Mouse (Mus musculus) neural tube, embryonic 15.5 days (tissue): ENCODE measurements around the gene Sec24d. TPM values are rescaled to one million over a fixed set of nuclear protein-coding genes. Genes with fewer than 3 reads are reported as not detected.

Experiments used
- ATAC-seq: fragments of 200-750 bp; cut with Nextera tagmentation; 2 replicates; pipeline ENCODE4 v1.8.0; 2017; ENCODE audit warnings: mild to moderate bottlenecking, moderate TSS enrichment, moderate library complexity; ENCODE audit not compliant: low FRiP score
- H3K27ac ChIP-seq: fragments of 300-500 bp; sonication (generic); replicated peaks from 2 replicates; pipeline ENCODE4 v1.5.1; 2015; ENCODE audit warnings: mild to moderate bottlenecking, inconsistent platforms
- H3K27me3 ChIP-seq: fragments of 300-500 bp; sonication (generic); replicated peaks from 2 replicates; pipeline ENCODE4 v1.6.1; 2015; ENCODE audit warnings: inconsistent platforms
- H3K36me3 ChIP-seq: fragments of 300-500 bp; sonication (generic); 2 replicates; pipeline ENCODE4 v1.6.1; 2015; ENCODE audit warnings: inconsistent platforms
- H3K4me1 ChIP-seq: fragments of 300-500 bp; sonication (generic); 2 replicates; pipeline ENCODE4 v1.6.1; 2015; ENCODE audit warnings: inconsistent platforms
- H3K4me2 ChIP-seq: fragments of 300-500 bp; sonication (generic); 2 replicates; pipeline ENCODE4 v1.6.1; 2015; ENCODE audit warnings: inconsistent platforms, mild to moderate bottlenecking, moderate library complexity
- H3K4me3 ChIP-seq: fragments of 300-500 bp; sonication (generic); replicated peaks from 2 replicates; pipeline ENCODE4 v1.5.1; 2015; ENCODE audit warnings: mild to moderate bottlenecking, inconsistent platforms
- H3K9ac ChIP-seq: fragments of 300-500 bp; sonication (generic); replicated peaks from 2 replicates; pipeline ENCODE4 v1.6.1; 2015; ENCODE audit warnings: mild to moderate bottlenecking, inconsistent platforms
- H3K9me3 ChIP-seq: fragments of 300-500 bp; sonication (generic); replicated peaks from 2 replicates; pipeline ENCODE4 v1.6.1; 2016; ENCODE audit warnings: inconsistent platforms
- WGBS: fragments of 180-500 bp; shearing (Covaris S2); methylation state at CpG from one replicate; pipeline ENCODE4 v1.1.7; 2015; ENCODE audit warnings: mixed read lengths; 5-methylcytosine and 5-hydroxymethylcytosine counted together
- polyA plus RNA-seq: library from polyadenylated mRNA; unstranded; fragments of >200 nt; fragmentation: Nextera tagmentation; extraction: Ambion mirVana; gene quantifications from 2 replicates; pipeline ENCODE4 v1.2.1, GENCODE M21; 2015

The Sec24d gene
- polyA plus RNA-seq, 1 experiment from 2014 or later: 18.3 TPM

DNA sequence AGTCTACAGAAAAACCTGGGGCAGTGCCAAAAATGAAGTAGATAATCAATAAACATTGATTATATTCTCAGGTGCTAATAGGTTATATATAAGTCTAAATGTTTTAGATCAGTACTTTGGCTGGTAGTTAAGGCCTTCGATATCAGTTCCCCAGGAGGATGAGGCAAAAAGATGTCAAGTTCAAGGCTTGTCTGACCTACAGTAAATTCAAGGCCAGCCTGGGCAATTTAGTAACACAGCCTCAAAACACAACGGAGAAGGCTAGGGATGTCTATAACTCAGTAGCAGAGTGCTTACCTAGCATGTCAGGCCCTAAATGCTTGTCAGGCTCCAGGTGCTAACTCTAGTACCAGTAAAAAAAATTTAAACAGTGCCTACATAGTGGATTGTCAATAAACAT is 34.3 kb downstream of the Sec24d start:
- H3K27ac ChIP-seq: no peak overlapping the region
- no peaks in the 10 kb centered on the region for H3K4me1 ChIP-seq
- no peaks in the 10 kb centered on the region for H3K27me3 ChIP-seq
- no peak for ATAC-seq
- no peak overlapping the region for H3K4me2 ChIP-seq
- 88% methylated on average over 2 of the region's 2 CpGs for WGBS
- no peak overlapping the region for H3K4me3 ChIP-seq
- H3K9ac ChIP-seq: no peak overlapping the region
- no peaks in the 10 kb centered on the region for H3K9me3 ChIP-seq
- peaks cover 5% of the 10 kb centered on the region for H3K36me3 ChIP-seq

DNA sequence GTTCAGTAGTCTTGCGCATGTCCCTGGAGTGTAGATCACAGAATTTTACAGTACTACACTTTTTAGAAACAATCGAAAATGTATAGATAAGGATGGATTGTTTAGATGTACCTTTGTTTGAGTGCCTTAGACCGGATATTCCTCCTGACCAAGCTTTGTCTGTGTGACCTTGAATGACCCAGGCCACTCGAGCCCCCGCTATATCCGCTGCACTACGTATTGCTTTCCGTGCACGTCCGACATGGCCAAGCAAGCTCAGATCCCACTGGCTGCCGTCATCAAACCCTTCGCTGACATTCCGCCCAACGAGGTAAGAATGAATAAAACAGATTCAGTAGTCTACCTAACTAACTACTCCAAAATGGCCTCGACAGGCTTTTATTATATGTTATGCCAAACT is 38.4 kb downstream of the Sec24d start:
- Histone ChIP-seq H3K27ac (no peak overlapping the region), H3K4me1 (no peaks in the 10 kb centered on the region), H3K36me3 (peaks cover 5% of the 10 kb centered on the region), H3K4me2 (no peak overlapping the region), H3K4me3 (no peak overlapping the region), H3K27me3 (no peaks in the 10 kb centered on the region), H3K9me3 (no peaks in the 10 kb centered on the region), H3K9ac (no peak overlapping the region)
- ATAC-seq: no peak
- 95% methylated on average over 15 of the region's 15 CpGs for WGBS

DNA sequence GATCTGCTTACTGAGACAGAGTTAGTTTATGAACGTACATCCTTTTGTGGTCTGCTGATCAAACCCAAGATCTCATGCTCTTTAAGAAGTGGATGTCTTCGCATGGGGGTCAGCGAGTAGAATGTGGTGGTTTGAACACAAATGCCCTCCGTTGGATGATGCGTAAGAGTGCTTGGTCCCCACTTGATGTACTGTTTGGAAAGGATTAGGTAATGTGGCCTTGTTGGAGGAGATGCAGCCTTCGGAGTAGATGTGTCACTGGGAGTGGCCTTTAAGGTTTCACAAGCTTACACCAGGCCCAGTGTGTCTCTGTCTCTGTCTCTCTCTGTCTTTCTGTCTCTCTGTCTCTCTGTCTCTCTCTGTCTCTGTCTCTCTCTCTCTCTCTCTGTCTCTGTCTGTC is 40.2 kb downstream of the Sec24d start:
- 98% methylated on average over 6 of the region's 6 CpGs for WGBS
- Histone ChIP-seq H3K27ac (no peak overlapping the region), H3K36me3 (peaks cover 2% of the 10 kb centered on the region), H3K9me3 (no peaks in the 10 kb centered on the region), H3K4me2 (no peak overlapping the region), H3K9ac (no peak overlapping the region), H3K27me3 (no peaks in the 10 kb centered on the region), H3K4me3 (no peak overlapping the region), H3K4me1 (no peaks in the 10 kb centered on the region)
- no peak for ATAC-seq

DNA sequence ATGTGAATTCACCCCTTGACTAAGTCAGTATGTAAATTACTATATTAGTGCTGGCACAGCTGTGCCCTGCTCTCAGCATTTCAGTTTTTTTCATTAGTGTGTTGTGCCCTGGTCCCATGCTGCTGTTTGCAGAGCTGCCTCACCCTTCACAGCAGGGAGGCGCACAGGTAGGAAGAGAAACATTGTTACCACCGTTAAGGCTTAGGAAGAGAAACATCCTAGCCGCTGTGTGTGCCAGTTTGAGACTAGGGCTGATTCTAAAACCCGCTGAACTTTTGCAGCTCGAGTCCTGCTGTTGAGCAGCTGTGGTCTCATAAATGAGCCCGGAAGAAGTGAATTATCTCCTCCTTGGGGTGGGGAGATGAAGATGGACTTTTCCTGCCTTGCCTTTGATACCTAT is 41.9 kb downstream of the Sec24d start:
- Histone ChIP-seq H3K4me3 (no peak overlapping the region), H3K27me3 (no peaks in the 10 kb centered on the region), H3K36me3 (no peaks in the 10 kb centered on the region), H3K4me2 (no peak overlapping the region), H3K9ac (no peak overlapping the region), H3K27ac (no peak overlapping the region), H3K9me3 (no peaks in the 10 kb centered on the region), H3K4me1 (no peaks in the 10 kb centered on the region)
- no peak for ATAC-seq
- WGBS: 69% methylated on average over 6 of the region's 6 CpGs

DNA sequence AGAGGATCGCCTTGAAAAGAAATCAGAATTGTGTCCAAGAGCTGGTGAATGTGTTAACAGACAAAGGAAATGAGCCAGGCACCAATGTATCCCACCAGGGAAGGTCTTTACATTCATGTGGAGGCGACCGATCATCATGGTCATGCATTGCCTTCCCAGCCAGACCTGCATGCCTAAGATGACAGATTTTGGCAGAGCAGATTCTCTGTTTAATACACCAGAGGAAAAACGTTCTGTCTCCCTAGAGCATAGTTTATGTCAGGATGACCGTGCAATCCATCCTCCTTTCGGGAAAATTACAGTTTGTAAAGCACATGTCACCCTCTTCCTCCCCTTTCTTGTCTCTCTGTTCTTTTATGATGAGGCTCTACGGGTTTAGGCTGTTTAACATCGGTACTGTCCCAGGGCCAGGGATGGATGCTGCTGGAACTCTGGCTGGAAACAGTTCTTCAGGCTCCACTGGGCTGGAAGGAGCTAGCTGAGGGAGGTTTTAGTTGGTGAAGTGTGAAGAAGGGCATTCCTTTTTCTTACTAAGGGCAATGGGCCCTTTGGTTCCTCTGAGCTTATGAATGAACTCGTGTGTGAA is 45.3 kb downstream of the Sec24d start:
- no peaks in the 10 kb centered on the region for H3K36me3 ChIP-seq
- no peaks in the 10 kb centered on the region for H3K27me3 ChIP-seq
- no peak overlapping the region for H3K27ac ChIP-seq
- H3K4me3 ChIP-seq: no peak overlapping the region
- H3K9ac ChIP-seq: no peak overlapping the region
- no peaks in the 10 kb centered on the region for H3K9me3 ChIP-seq
- WGBS: 71% methylated on average over 9 of the region's 9 CpGs
- H3K4me1 ChIP-seq: no peaks in the 10 kb centered on the region
- no peak overlapping the region for H3K4me2 ChIP-seq
- ATAC-seq: no peak

DNA sequence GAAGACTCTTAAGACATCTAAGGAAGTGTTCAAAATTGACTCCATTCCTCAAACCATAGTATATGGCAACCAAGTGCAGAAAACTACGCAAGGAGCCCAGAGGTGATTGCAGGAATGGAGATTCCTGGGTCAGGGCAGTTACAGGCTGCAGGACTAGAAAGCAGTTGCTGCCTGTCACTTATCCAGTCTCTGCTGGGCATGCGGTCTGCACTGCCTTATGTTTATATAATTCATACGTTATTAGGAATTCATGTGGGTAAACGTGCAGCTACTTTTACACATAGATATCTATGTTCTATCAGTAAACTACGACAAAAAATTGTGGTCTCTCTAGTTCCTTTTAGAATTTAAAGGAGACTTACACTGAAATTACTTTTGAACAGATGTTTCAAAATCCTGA is 46.2 kb downstream of the Sec24d start:
- H3K9me3 ChIP-seq: no peaks in the 10 kb centered on the region
- no peak overlapping the region for H3K9ac ChIP-seq
- no peak overlapping the region for H3K4me3 ChIP-seq
- no peaks in the 10 kb centered on the region for H3K4me1 ChIP-seq
- no peaks in the 10 kb centered on the region for H3K27me3 ChIP-seq
- H3K4me2 ChIP-seq: no peak overlapping the region
- ATAC-seq: no peak
- no peaks in the 10 kb centered on the region for H3K36me3 ChIP-seq
- no peak overlapping the region for H3K27ac ChIP-seq
- 89% methylated on average over 5 of the region's 5 CpGs for WGBS

DNA sequence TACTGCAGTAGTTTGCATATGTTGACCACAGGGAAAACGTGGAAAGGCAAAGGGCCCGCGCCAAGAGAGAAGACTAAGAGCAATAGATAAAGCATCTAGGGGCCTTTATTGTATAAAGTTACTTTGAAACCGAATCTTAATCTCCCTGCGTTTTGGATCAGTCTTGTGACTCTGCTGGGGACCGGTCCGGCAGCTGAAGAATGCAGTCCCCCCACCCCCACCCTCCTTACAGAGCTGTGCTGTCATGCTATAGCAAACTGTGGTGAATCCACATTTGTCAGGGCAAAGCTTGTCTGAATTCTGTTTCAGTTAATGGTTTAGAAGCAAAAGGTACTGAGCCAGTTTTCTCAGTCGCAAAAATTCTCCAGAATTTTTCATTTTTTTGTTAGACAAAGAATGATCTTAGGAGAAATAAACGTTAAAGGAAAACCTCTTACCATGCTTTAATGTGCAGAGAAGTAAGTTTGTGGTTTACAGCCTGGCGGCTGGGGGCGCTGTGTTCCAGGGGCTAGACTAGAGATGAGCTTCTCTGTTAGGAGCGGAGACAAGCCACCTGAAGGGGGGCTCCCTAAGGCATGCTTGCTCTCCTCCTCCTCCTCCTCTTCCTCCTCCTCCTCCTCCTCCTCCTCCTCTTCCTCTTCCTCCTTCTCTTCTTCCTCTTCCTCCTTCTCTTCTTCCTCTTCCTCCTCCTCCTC is 46.8 kb downstream of the Sec24d start:
- Histone ChIP-seq H3K27me3 (no peaks in the 10 kb centered on the region), H3K36me3 (no peaks in the 10 kb centered on the region), H3K4me2 (no peak overlapping the region), H3K9me3 (no peaks in the 10 kb centered on the region), H3K9ac (no peak overlapping the region), H3K4me3 (no peak overlapping the region), H3K4me1 (no peaks in the 10 kb centered on the region), H3K27ac (no peak overlapping the region)
- 38% methylated on average over 12 of the region's 12 CpGs for WGBS
- no peak for ATAC-seq

DNA sequence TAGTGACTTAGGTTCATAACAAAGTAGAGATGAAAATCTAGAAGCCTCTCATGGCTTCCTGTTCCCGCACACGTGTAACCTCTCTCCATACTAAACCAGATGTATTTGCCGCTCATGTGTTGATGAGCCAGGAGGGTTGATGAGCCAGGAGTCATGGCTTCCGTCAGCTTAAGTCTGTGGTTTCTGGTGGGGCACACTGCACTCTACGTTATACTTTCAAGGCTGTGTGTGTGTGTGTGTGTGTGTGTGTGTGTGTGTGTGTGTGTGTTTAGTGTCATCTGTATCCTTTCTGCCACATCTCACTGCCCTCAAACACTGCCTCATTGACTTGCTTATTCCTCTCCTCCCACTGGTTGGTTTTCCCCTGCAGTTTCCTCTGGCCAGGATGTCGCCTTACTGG is 48.8 kb downstream of the Sec24d start:
- 85% methylated on average over 6 of the region's 6 CpGs for WGBS
- no peak overlapping the region for H3K4me2 ChIP-seq

DNA sequence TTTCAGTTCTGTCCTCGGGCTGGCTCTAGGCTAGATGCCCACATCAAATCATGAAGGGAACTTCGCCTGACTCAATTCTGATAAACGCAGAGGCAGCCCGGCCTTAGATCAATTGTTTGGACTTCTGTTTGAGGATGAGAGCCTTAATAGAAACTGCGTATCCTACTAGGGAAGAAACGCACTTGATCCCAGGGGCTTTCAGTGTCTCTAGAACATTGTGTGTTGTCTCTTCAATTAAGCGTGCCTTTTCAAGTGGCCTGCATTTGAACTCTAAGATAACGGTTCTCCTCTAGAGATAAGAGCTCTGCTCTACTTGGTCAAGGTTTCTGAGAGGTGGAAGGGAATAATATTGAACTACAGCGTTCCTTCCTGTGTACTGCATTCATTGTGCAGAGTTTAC is 49.8 kb downstream of the Sec24d start:
- Histone ChIP-seq H3K4me2 (no peak overlapping the region), H3K9ac (no peak overlapping the region), H3K9me3 (no peaks in the 10 kb centered on the region), H3K27ac (no peak overlapping the region), H3K36me3 (no peaks in the 10 kb centered on the region), H3K4me3 (no peak overlapping the region), H3K4me1 (no peaks in the 10 kb centered on the region), H3K27me3 (no peaks in the 10 kb centered on the region)
- ATAC-seq: no peak
- WGBS: 87% methylated on average over 9 of the region's 9 CpGs

More for the DNA sequence above, 48.8 kb downstream of the Sec24d start:
- no peak for ATAC-seq
- no peaks in the 10 kb centered on the region for H3K9me3 ChIP-seq
- no peak overlapping the region for H3K9ac ChIP-seq
- H3K36me3 ChIP-seq: no peaks in the 10 kb centered on the region
- H3K27me3 ChIP-seq: no peaks in the 10 kb centered on the region
- no peak overlapping the region for H3K27ac ChIP-seq
- H3K4me3 ChIP-seq: no peak overlapping the region
- H3K4me1 ChIP-seq: no peaks in the 10 kb centered on the region

DNA sequence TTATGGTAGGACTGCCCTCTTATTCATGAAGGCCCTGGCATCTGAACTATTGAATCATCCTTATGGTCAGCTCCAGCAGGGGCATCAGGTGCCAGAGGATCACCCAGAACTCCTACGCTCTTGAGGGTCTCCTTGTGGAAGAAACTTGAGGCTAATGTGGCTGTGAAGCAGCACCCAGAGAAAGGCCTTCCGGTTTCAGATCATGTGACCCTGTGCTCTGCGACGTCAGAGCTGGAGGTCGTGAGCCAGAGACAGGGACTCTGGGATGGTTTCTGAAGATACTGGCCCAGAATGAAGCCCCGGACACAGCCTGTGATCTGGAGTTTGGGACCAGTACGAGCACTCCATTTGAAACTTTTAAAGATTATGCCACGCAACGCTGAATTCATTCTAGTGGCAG is 53.1 kb downstream of the Sec24d start:
- Histone ChIP-seq H3K27ac (no peak overlapping the region), H3K4me2 (no peak overlapping the region), H3K9me3 (no peaks in the 10 kb centered on the region), H3K4me3 (no peak overlapping the region), H3K9ac (no peak overlapping the region), H3K27me3 (no peaks in the 10 kb centered on the region), H3K4me1 (0 out of 2 replicates have a peak, but pooled peaks cover 2% of the 10 kb centered on the region), H3K36me3 (no peaks in the 10 kb centered on the region)
- 82% methylated on average over 9 of the region's 9 CpGs for WGBS
- ATAC-seq: no peak

DNA sequence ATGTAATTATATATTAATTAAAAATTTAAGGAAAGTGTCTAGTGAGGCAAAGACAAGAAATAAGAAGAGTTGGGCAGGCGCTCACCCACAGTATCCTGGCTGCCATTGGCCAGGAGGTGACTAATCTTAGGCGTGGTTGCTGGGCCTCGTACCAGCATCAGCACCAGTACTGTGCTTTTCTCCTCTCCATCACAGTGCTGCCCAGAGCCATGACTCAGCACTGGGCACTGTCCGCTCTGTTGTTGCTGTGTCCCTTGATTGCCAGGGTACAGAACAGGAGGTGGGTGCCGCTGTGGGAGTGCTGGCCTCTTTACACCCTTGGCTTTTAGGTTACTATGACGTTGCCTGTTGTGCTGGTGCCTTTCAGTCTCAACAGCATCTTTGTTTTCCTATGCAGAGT is 54.4 kb downstream of the Sec24d start:
- 79% methylated on average over 6 of the region's 6 CpGs for WGBS
- H3K4me3 ChIP-seq: no peak overlapping the region
- no peaks in the 10 kb centered on the region for H3K9me3 ChIP-seq
- no peak overlapping the region for H3K27ac ChIP-seq
- no peaks in the 10 kb centered on the region for H3K27me3 ChIP-seq
- no peaks in the 10 kb centered on the region for H3K36me3 ChIP-seq
- H3K4me2 ChIP-seq: no peak overlapping the region
- ATAC-seq: peak; percentile 24; the same call in 1 of the 2 replicates
- 0 out of 2 replicates have a peak, but pooled peaks cover 2% of the 10 kb centered on the region for H3K4me1 ChIP-seq
- H3K9ac ChIP-seq: no peak overlapping the region

DNA sequence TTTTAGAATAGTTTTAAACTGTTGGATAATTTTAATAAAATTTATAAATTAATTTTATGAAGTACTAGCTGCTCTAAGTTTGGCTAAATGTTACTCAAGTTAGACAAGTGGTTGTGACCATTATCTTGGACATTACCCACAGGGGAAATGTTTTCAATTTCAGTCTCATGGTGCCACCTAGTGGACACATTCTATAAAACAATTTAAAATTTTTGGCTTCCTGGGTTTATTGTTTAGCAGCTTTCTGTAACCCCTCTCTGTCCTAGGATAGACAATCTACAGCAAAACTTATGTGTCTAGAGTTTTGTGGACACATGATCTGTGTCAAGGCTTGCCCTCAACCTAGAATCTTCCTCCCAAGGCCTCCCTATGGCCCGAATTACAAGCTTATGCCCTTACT is 54.9 kb downstream of the Sec24d start:
- no peaks in the 10 kb centered on the region for H3K36me3 ChIP-seq
- no peaks in the 10 kb centered on the region for H3K27me3 ChIP-seq
- WGBS: 30% methylated on average over 1 of the region's 1 CpGs
- 0 out of 2 replicates have a peak, but pooled peaks cover 2% of the 10 kb centered on the region for H3K4me1 ChIP-seq
- no peak overlapping the region for H3K27ac ChIP-seq
- no peak overlapping the region for H3K9ac ChIP-seq
- no peak overlapping the region for H3K4me2 ChIP-seq
- ATAC-seq: no peak
- H3K9me3 ChIP-seq: no peaks in the 10 kb centered on the region
- no peak overlapping the region for H3K4me3 ChIP-seq
